Mouse (Mus musculus) lung, adult 10 weeks (tissue): Measurements from ENCODE around the gene Mup1. TPM values are rescaled to one million over a fixed set of nuclear protein-coding genes. Genes with fewer than 3 reads are reported as not detected.

ENCODE experiments used
- polyA plus RNA-seq: library from polyadenylated mRNA; stranded (reverse); fragments of 350-450 nt; fragmentation: Illumina TruSeq; extraction: RNeasy Lipid Tissue Mini Kit (QIAGEN cat#74804); gene quantifications from one replicate; pipeline ENCODE4 v1.2.3, GENCODE M21; 2014; ENCODE audit warnings: low read depth, low replicate concordance; ENCODE audit not compliant: insufficient read depth

The Mup1 gene
- polyA plus RNA-seq = not detected

DNA sequence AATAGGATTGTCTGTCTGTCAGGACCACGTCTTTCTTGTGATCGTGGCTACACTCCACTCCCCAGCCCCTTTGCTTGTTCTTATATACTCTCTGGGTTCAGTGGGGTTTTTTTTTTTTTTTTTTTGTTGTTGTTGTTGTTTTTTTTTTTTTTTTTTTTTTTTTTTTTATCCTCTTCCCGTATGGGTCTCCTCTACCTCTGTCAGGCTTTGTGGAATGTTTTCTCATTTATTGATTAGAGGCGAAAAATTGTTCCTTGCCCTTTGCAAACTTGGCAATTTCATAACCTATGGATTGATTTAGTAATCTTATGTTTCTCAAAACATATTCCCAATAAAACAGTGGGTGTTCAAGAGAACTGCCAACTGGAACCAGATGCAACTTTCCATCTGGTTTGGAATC lies at the start of gene Mup1:
Mup1 (minus strand) TSS at position 101 of the 400 bp plus-strand sequence.

Other genes starting within 250 kb of the Mup1 start
- gene Mup9, start 80.0 kb downstream of the Mup1 start, polyA plus RNA-seq = not detected
- gene Mup10, start 80.2 kb upstream of the Mup1 start, polyA plus RNA-seq = not detected
- gene Mup11, start 160.5 kb upstream of the Mup1 start, polyA plus RNA-seq = 0.35 TPM
- gene Mup12, start 239.4 kb upstream of the Mup1 start, polyA plus RNA-seq = not detected